Mouse (Mus musculus) thymus, postnatal 14 days (tissue): ENCODE data around the gene Rag1.
A peak's percentile ranks its signal among the peaks of the same experiment; 100 is the strongest.

ENCODE experiments used
- DNase-seq: peaks from one replicate; pipeline ENCODE4 v3.0.0; 2021

Gene Rag1

GRCm38 (mm10) chr2:101638979-101639839 lies 10.1 kb downstream of the Rag1 start:
- DNase-seq: peak; percentile 12

- no peak for DNase-seq
Measured at GRCm38 (mm10) chr2:101628297-101629236, 20.7 kb downstream of the Rag1 start.

GRCm38 (mm10) chr2:101627227-101627626 lies 22.1 kb downstream of the Rag1 start:
- DNase-seq: no peak

GRCm38 (mm10) chr2:101624526-101624925 lies 24.8 kb downstream of the Rag1 start, which contains the start of gene Rag2:
Rag2 (plus strand) TSS chr2:101624718.
- DNase-seq: peak; percentile 89

- no peak for DNase-seq
Measured at GRCm38 (mm10) chr2:101624011-101624410, 25.3 kb downstream of the Rag1 start.

- no peak for DNase-seq
Measured at GRCm38 (mm10) chr2:101623042-101623441, 26.3 kb downstream of the Rag1 start.

- DNase-seq: no peak
Measured at GRCm38 (mm10) chr2:101621611-101622010, 27.7 kb downstream of the Rag1 start.

- DNase-seq: peak; percentile 71
Measured at GRCm38 (mm10) chr2:101620899-101621298, 28.4 kb downstream of the Rag1 start.

GRCm38 (mm10) chr2:101618373-101618772 lies 30.9 kb downstream of the Rag1 start:
- no peak for DNase-seq

GRCm38 (mm10) chr2:101615464-101616305 lies 33.6 kb downstream of the Rag1 start:
- DNase-seq: no peak

GRCm38 (mm10) chr2:101610861-101611260 lies 38.4 kb downstream of the Rag1 start:
- no peak for DNase-seq

GRCm38 (mm10) chr2:101608232-101608894 lies 40.9 kb downstream of the Rag1 start:
- peak; percentile 86 for DNase-seq

- DNase-seq: peak; percentile 2
Measured at GRCm38 (mm10) chr2:101603099-101603498, 46.2 kb downstream of the Rag1 start.

GRCm38 (mm10) chr2:101600703-101601102 lies 48.6 kb downstream of the Rag1 start:
- DNase-seq: peak; percentile 64

- DNase-seq: peak; percentile 4
Measured at GRCm38 (mm10) chr2:101598190-101599181, 50.8 kb downstream of the Rag1 start.

GRCm38 (mm10) chr2:101597186-101597585 lies 52.1 kb downstream of the Rag1 start:
- DNase-seq: peak; percentile 63

GRCm38 (mm10) chr2:101594681-101595080 lies 54.6 kb downstream of the Rag1 start:
- peak; percentile 15 for DNase-seq

- DNase-seq: peak; percentile 4
Measured at GRCm38 (mm10) chr2:101592886-101593285, 56.4 kb downstream of the Rag1 start.

GRCm38 (mm10) chr2:101592023-101592841 lies 57.1 kb downstream of the Rag1 start:
- peak; percentile 46 for DNase-seq

GRCm38 (mm10) chr2:101591356-101591755 lies 57.9 kb downstream of the Rag1 start:
- peak; percentile 25 for DNase-seq
